Mouse (Mus musculus): Measurements from ENCODE around the gene Brwd1.
"Not testable (repeated sequence)": the region's sequence is repeated elsewhere in the genome, so short reads cannot be mapped to it uniquely, and the experiment has no call there.

The Brwd1 gene

DNA sequence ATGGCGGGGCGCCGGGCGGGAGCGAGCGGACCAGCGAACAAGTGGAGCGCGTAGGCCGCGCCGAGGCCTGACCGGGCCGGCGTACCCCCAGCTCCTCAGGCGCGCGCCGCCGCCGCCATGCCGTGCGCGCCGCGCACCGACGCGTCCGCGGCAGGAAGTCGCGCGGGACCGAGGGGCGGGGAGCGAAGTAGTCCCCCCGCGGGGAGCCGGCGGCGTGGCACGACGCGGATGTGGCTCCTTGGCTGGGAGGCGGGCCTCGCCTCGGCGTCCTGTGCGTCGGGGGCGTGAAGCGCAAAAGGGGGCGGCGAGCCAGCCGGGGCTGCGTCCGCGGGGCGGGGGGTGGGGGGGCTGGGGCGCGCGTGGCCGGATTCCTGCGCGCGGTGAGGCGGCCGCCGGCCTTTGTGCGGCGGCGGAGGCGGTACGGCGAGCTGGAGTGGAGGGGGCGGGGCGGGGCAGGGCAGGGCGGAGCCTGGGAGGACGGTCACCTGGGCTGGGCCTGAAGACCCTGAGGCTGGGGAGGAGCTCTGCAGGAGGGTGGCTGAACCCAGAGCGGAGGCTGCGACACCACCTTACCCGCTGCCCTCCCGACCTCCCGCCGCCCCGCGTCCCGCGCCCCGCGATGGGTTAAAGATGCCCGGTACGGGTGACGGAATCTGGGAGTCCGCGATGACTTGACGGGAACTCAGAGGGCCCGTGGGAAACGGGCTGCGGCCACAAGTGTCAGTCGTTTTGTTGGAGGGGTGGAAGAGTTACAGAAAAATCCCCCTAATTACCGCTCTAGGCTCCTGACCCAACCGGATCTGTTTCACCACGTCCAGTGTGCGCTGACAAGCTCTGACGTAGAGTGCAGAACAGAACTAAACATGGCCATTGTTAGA lies at the start of gene Brwd1:
Brwd1 (minus strand) TSS at position 226 of the 878 bp plus-strand sequence.
- DNase-seq: peak; percentile 86

DNA sequence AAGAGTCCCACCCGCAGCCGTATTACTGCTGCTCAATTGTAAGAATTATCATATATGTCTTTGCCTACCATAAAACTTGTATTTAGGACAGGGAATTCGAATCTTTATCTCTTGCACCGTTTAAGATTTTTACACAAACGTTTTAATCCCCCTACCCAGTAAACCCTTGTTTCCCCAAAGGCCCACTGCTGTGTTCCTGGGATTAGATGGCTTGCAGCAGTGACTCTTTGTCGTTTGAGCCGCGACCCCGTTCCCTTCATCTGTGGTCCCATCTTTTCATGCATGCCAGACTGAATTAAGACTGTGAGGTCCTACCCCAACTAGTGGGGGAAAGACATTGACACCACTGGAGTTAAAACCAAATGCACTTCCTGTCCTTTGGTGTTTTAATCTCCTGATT lies 46.1 kb upstream of the Brwd1 start:
- no peak for DNase-seq

DNA sequence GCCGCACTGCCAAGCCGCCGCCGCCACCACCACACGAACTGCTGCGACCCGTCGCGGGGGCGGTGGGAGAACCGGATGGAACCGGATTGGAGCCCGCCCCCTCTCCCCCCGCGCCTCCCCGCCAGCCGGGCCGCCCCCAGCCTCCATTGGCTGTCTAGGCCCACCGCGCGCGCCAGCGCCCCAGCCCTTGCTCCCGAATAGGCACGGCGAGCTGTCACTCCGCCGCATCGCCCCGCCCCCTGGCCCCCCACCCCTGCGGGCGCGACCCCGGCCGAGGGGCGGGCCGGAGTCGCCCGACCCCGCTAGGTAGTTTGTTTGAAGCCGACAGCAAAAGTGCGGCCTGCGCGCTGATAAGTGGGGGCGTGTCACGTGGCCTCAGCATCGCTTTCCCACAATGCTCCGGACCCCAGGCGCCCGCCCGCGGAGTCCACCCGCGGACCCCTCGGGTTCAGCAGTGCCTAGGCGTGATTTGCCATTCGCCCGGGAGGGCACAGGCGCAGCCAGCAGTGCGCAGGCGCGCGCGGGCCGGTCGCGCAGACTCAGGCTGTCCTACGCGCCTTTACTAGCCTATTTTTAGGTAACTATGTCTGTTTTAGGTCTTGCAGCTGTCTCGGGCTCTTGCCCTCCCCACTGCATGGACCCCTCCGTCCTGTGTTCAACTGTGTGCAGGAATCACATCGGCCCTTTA lies 45.5 kb upstream of the Brwd1 start, which contains the start of gene Hmgn1:
Hmgn1 (minus strand) TSS at position 73 of the 688 bp plus-strand sequence.
- peak; percentile 93 for DNase-seq

GRCm38 (mm10) chr16:96127288-96127656 lies 44.9 kb upstream of the Brwd1 start:
- no peak for DNase-seq

- no peak for DNase-seq
These were observed 44.4 kb upstream of the Brwd1 start for GRCm38 (mm10) chr16:96126684-96127171.

GRCm38 (mm10) chr16:96120022-96120623 lies 37.8 kb upstream of the Brwd1 start:
- DNase-seq: no peak

- no peak for DNase-seq
These were observed 32.4 kb upstream of the Brwd1 start for GRCm38 (mm10) chr16:96114729-96115128.

DNA sequence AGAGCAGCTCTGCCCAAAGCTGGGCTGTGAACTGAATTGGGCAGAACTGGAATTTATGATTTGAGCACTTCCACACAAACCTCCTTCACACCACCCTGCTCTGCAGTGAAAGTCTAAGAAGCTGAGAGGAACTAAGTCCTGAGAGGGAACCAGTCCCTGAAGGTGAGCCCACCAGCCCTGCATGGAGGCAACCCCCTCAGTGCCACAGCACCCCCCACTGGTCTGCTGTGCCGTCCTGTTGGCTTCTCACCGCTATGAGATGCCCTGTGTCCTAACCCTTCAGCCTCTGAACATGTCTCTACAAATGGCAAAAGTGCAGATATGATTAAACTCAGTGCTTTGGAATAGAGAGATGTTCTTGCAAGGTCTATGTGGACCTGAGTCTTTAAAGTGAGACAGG lies 30.4 kb upstream of the Brwd1 start:
- no peak for DNase-seq

- DNase-seq: no peak
These were observed 28.5 kb upstream of the Brwd1 start for GRCm38 (mm10) chr16:96110655-96111345.

DNA sequence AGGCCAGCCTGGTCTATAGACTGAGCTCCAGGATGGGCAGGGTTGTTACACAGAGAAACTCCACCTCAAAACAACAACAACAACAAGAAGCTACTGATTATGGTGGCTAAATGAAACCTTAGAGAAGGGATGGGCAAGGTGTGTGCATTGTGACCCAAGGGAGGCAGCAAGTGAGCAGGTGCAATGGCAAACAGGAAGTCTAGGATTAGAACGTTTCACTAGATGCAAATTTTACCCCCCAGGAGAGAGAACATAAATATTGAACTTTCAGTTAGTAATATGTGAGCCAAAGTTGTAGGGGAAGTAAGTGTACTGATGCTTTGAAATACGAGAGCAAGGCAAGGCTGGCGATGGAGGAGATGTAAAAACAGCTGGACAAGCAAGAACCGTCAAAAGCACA lies 27.3 kb upstream of the Brwd1 start:
- no peak for DNase-seq

GRCm38 (mm10) chr16:96103036-96103435 lies 20.7 kb upstream of the Brwd1 start:
- DNase-seq: no peak

DNA sequence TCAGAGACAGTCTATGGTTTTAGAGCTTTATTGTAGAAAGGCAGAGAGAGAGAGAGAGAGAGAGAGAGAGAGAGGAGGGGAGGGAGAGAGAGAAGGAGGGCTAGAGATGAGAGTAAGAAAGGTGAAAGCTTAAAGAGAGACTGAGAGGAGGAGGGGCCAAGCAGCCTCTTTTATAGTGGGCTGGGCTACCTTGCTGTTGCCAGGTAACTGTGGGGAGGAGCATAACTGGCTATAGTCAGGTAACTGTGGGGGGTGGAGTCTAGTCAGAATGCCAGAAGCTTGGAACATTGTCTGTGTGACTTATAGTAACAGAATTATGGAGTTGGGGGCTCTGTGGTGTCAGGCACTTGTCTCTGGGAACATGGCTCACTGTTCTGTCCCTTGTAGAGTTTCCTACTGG lies 15.5 kb upstream of the Brwd1 start:
- DNase-seq: not testable (repeated sequence)

DNA sequence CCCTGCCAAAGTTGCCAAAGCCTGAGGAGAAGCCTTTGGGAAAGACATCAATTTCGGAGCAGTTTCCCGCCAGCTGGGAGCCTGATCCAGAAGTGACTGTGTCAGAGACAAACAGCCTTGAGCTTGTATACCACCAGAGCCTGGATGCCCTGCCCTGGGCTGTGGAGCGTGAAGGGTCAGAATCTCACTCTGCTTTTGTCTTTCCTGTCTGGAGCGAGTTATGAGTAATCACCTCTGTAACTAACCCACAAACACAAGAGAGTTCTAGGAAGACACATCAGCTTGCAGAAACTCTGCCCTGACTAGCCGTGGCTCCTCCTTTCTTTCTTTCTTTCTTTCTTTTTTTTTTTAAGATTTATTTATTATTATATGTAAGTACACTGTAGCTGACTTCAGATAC lies 13.6 kb upstream of the Brwd1 start:
- DNase-seq: no peak

DNA sequence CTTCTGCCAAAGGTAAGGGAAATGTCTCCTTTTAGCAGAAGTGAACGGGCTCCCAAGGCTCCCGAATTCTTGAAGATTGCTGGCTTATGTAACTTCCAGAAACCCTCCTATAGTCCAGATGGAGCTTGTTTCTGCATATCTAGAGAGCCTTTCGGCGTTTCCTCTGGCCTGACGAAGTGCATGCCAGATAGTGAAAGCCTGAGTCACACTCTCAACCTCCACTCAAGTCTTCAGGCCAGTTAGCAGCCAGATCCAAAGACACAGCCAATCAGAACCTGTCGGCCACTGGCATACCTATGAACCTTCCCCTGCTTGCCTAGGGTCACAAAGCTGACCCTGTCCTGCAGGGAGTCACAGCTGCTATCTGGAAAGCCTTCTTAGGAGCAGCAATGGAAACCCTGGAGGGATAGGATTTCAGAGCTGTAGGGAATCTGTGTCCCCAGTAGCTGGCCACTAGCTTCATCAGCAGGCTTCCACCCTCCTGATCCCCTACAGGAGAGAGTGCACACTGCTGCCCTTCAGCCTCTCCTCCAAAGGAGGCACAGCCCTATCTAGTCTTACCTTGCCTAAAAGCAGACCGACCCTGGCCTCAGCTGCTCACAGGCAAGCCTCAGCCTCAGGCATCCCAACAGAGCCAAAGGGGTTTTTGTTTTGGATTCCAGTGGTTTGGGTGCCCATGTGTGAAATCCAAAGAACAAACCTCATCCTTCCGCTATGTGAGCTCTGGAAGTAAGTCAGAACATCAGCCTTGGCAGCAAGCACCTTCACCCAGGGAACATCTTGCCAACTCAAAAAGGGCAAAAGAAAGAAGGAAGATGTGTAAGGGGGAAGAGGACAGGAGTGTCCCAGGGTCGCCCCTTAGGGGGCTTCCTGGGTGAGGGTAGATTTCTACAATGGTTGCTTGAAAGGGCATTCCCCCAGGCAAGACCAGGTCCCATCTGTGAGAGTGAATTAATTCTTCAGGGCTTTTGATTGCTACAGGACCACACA lies 9.5 kb upstream of the Brwd1 start:
- no peak for DNase-seq

DNA sequence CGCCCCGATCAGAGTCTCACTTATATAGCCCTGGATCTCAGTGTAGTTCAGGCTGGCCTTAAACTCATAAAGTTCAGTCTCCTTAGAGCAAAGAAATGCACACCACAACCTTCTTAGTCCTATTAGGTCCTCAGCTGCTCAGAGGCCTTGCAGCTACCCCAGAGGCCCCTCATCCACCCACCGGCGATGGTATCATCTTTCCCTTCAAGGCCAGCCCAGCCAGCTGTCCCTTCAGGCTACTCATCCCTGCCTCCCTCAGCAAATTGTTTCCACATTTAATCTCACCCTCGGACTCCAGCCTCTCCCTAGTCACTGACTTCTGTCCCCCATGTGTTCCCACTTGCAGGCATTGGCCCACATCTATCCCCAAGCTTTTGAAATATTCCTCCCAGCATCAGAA lies 5.8 kb upstream of the Brwd1 start:
- DNase-seq: no peak

GRCm38 (mm10) chr16:96087436-96087835 lies 5.1 kb upstream of the Brwd1 start:
- DNase-seq: no peak

GRCm38 (mm10) chr16:96087001-96087400 lies 4.7 kb upstream of the Brwd1 start:
- no peak for DNase-seq

GRCm38 (mm10) chr16:96085597-96085996 lies 3.3 kb upstream of the Brwd1 start:
- no peak for DNase-seq

- DNase-seq: peak; percentile 9
These were observed 887 bp upstream of the Brwd1 start for GRCm38 (mm10) chr16:96083179-96083646.

GRCm38 (mm10) chr16:96081742-96082241 lies 534 bp downstream of the Brwd1 start:
- DNase-seq: peak; percentile 36

- DNase-seq: peak; percentile 83
These were observed 995 bp downstream of the Brwd1 start for GRCm38 (mm10) chr16:96081331-96081730.
